Mouse (Mus musculus) c-Kit-negative CD71-positive TER-119-positive erythroid progenitor cells, embryonic 14.5 days (primary cell): Measurements from ENCODE around the gene Gtf2h4.
A peak's percentile ranks its signal among the peaks of the same experiment; 100 is the strongest.

Experiments
- DNase-seq: peaks from one replicate; pipeline ENCODE4 v3.0.0-alpha.2; 2013; ENCODE audit warnings: low read depth, low spot score

The Gtf2h4 gene

DNA sequence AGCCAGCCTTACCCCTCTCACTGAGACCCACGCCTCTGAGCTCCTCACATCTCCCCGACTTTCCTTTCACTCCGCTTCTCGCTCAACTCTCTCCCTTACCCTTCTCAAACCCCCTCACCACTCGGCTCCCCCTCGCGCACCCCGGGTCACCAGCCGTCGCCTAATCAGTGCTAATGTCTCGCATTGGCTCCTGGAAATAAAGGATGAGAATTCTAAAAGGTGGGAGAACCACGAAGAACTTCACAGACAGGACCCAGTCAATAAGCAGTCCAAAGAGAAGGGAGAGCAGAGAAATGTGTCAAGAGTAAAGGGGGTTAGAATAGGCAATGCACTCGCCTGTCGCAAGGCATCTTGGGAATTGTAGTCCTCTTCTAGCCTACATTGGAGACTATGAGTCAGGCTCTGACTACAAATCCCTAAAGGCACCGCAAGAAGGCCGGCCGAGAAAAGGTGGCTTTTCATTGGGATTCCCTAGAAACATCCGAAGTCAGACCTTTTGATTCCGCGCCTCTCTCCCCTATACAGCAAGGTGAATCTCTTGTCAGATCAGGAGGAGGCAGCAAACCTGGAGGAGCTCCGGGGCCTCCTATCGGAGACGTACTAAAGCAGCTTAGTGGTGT lies at the start of gene Gtf2h4:
Gene Gtf2h4 (minus strand): TSS at position 324 of the 620 bp plus-strand sequence.
- DNase-seq, result peak; percentile 82

DNA sequence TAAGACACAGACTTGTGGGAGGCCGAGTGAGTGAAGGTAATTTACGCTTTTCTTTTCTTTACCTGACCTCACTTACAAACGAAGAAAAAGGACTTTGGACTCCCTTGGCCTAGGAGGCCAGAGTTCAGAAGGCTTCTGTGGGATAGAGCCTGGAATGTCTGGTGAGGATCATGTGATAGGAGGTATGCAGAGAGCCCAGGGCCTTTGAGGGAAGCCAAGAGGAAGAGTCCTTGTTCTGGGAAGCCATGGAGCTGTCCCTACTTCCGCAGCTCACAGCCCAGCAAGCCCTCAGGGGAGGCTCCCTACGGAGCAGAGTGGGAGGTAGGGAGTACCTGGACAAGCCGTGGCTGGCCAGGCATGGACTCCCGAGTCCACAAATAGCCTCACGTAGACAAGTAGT lies 48.1 kb upstream of the Gtf2h4 start:
- no peak for DNase-seq

DNA sequence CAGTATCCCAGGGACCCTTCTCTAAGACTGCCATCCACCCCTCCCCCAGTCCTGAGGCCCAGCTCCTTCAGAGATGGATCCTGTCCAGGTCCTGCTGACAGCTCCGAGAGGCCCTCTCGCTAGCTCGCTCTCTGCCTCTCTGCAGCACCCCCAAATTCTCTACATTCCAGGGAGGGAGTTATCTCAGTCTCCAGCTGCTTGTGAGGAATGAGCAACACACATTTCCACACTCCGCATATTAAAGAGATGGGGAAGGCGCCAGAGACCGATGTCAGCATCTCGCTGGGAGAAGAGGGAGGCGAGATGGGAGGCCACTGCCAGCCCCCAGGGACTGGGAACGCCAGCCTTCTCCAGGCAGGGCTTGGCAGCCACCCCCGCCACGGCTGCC lies 46.8 kb upstream of the Gtf2h4 start:
- DNase-seq, result no peak

DNA sequence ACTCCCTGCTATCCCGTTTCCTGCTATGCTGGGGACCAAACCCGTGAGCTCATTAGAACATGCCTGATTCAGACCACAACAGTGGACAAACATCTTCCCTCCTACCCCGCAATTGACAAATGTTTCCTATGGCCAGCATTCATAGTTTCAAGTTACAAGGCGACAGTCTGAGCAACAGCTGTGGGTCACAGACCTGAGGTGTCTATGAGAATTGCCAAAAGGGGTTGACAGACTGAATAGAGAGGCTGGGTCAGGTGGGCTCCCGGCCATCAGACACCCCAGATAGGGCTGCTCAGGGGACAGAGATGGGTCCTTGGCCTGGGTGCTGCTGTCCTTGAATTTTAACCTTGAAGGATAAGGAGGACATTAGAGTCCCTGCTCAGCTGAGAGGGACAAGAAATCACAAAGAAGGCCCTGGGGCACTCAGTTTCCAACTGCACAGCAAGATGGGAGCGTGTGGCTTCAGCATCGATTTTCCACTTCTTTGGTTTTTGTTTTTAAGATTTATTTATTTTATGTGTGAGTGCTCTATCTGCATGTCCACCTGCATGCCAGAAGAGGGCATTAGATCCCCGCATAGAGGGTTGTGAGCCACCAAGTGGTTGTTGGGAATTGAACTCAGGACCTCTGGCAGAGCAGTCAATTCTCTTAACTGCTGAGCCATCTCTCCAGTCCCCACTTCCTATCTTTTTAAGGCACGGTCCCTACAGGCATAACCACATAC lies 46.2 kb upstream of the Gtf2h4 start:
- DNase-seq, result no peak

DNA sequence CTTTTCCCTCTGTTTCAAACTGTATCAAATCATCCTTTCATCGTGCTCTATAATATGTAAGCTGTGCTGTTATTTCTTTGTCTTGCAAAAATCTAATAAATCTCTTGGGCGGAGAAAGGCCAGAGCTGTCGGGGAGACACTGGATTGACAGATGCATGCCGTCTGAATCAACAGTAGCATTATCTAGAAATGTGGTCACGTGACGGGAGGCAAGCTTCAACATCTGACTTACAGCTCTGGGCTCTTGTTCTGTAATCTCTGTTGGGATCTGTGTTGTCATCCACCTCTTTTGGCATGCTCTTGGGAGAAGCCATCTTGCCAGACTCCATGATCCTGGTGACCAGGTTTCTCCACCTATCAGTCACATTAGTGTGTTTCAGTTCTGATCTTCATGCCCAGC lies 43.5 kb upstream of the Gtf2h4 start:
- DNase-seq, result no peak

DNA sequence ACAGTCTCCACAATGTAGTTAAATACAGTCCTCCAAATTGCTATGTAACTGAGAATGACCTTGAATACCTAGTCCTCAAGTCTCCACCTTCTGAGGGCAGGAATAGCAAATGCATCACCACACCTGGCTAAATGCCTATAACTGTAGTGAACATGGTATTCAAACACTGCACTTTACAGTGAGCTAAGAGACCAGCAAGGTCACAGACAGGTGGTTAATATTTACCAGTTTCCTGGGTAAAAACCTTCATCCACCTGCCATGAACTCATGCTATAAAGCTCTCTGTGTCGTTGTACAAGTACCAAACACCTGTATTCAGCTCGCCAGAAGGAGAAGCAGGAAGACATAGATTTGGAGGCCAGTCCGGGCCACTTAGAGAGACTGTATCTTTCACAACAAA lies 42.6 kb upstream of the Gtf2h4 start:
- no peak for DNase-seq

DNA sequence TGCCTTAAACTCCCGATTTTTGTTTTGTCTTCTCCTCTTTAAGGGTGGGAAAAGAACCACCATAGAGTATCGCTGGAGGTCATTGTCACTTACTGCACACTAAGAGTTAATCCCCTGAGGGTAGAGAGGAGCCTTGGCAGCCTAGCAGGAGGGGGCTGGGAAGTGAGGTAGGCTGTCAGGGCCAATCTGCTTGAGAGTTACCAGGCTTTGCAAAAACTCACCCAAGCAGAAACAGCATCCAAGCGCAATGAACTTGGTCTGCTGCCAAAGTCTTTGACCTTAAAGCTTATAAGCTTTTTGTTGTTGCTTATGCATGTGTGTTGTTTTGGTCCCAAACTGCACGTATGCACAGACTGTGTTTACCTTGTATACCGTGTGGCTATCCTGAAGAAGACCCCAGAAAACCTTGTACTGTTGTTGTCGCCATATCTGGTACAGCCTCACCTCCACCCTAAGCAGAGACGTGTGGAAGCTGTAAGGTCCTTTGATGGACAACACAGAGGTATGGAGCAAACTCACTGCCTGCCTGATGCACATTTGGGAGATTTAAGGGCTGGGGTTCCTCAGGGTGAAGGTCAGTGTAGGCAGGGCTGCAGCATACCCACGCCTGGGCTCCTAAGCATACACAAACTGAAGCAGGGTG lies 37.3 kb upstream of the Gtf2h4 start:
- no peak for DNase-seq

DNA sequence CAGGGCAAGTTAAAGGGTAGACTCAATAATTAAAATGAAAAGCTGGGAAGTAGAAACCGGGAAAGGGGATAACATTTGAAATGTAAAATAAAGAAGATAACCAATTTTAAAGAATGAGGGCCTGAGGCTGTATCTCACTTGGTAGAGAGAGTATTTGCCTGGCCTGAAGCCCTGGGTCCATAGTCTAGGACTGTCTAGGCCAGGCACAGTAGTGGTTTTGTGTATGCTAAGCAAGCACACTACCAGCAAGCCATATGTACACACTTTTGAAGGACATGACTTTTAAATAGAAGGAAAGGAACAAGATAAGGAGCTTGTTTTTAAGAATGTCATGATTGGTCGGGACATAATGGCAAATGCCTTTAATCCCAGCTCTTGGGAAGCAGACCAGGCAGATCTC lies 35.1 kb upstream of the Gtf2h4 start:
- no peak for DNase-seq

DNA sequence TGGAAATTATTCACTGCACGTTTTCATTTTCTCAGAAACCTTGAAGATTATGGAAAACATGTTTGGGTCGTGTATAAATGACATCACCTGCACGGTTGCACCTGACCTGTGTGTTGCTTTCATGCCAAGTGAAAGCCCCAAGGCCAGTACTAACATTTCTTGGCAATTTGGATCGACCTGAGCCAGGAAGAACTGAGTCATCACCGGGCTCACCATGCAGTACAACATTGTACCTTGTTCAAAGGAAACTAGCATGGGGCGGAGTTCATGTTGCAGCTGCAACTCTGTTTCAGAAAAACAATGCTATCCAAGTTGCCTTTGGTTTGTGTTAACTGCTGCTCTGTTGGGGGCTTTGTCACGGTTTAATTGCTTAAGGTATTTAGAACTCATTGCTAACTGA lies 34.4 kb upstream of the Gtf2h4 start:
- no peak for DNase-seq

DNA sequence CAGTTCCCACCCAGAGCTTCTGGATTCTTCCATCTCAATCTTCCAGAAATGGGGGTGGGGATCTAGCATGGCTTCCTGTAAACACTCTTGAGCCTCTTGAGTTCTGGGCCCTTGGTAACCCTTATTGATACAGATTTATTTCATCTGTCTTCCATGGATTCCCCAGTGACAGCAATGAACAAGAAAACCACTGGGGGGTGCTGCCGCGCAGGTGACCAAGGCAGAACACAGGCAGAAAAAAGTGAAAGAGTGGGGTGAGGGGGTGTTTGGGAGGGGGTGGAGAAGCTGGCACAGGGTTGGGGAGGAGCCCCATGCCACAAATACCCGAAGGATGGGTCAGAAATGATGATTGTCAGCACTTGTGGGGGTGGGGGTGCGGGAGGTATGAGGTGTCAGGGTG lies 32.3 kb upstream of the Gtf2h4 start:
- DNase-seq, result no peak

DNA sequence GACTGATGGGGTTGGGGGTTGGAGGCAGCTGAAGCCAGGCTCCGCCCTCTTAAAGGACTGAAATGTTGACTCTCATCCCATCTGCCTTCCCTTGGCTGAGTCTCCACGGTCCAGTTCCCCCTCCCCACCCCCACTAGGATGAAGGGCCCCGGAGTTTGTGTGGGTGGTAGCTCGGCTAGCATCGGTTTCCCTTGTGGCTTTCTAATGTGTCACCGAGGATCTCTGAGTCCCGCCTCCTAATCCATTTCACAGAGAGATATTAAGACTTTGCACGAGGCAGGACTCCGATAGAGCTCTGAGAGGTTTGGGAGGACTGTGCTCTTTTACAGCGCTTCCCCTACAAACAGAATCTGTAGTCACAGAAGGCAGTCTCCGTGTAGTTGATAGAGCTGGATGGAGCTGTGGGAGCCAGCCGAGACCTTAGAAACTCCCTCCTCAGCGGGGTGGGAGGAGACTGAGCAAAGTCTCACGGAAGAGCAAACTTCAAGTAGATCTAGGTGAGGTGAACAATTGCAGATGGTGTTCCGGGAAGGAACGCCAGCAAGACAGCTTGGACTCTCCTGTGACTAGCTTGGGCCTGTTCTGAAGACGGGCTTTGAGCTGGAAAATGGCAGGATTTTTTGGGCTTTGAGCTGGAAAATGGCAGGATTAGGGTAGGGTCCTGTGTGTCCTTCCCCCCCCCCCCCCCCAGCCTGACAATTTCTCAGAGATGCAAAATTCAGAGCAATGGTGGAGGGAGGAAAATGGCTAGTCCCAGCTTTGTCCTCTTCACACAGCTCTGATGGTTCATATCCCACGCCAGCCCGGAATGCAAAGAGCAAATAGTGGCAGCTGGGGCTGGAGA lies 31.3 kb upstream of the Gtf2h4 start, which contains the start of gene Ddr1:
Gene Ddr1 (minus strand): TSS at position 1 of the 844 bp plus-strand sequence.
- DNase-seq, result no peak

DNA sequence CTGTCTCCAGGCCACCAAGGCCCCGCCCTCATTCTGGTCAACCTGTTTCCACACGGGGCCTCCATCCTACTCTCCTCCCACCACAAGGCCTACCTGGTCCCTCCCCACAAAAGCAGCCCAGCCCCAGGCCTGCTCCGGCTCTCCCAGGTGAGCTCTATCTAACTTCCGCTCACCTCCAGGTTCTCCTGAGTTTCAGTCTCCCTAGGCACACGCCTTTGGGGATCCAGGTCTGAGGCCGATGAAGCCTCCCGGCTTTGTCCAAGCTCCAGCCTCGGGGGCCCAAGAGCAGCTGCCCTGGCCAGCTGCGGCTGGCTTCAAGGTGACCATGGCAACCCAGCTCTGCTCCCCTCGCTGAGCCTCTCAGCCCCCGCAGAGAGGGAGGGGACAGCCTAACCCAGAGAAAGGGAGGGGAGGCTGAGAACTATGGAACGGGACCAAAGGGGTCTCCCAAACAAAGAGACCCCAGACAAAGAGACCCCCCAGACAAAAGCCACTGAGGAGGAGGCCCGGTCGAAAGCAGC lies 30.3 kb upstream of the Gtf2h4 start:
- no peak for DNase-seq

DNA sequence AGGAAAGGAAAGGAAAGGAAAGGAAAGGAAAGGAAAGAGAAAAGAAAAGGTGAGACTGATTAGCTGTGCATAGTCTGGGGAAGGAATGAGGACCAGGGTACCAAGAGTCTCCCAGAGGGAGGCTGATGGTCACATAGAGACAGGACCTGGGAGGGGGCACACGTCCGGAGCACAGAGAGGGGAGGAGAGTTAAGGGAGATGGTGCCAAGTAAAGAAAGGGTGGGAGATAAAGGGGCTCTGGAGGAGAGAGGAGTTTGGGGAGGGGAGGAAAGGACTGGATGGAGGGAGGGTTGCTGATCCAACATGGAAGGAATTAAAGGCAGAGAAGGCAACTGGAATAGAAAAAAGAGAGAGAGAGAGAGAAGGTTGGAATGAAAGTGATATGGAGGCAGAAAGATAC lies 29.5 kb upstream of the Gtf2h4 start:
- no peak for DNase-seq

DNA sequence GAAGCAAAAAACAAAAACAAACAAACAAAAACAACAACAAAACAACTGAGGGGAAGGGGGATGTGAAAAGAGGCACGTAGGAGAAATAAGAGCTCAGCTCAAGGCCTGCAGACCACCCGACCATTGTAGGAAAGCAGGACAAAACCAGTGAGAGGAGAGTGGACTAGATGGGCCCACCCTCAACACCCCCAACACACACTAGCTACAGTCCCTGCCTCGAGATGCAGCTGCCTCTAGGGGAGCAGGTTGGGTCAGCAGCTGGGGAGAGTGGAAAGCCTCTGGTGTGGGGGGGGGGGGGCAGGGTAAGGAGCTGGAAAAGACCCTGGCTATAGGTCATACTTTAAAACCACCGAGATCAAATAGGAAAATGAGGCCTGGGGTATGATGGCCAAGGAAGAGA lies 29.1 kb upstream of the Gtf2h4 start:
- no peak for DNase-seq

DNA sequence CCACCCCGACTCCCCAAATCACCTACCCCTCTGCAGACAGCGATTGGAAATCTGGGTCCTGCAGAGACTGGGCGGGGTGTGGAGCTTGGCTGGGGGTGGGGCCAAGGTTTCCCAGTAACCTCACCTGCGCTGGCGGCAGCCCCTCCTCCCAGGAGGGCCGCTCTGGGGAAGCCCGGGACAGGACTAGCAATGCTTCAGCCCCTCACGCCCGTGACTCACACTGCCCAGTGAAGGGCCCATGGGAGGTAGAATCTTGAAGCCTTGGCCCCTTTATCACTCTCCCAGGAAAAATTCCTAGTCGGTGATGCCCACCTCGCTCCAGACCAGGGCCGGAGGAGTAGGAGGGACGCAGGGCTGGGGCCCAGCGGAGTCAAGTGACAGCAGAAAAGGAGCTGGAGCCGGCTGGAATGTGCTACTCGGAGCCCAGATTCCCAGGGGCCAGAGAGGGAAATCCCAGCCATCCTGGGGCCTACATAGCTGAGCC lies 28.5 kb upstream of the Gtf2h4 start:
- DNase-seq, result no peak

DNA sequence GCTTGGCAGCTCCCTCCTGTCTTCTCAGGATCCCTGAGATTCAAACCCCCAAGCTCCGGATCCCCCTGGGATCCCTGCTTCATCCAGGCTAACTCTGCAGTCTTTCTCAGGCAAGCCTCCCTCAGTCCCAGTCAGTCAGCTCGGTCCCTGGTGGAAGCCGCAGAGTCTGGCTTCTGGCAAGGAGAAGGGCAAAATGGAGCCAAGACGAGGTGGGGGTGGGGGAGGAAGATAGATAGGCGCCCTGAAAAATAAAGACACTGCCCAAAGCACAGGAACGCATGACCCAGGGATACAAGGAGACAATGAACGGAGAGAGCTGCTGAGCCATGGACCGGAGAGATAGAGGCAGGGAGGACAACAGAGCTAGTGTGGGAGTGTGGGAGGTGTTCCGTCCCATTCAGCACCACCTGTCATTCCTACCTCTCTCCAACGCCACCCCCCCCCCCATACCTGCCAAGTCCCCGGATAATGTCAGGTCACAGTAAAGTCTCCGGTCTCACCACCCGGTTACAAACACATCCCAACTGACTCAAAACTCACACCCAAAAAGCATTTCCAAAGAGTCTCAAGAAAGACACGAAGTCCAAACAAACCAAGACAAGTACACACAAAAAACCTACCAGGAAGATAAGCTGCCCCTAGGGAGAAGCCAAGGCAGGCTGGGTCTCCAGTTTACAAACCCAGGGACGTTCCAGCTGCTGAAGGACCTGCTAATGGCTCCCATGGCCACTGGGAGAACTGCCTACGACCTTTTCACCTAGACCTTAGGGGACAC lies 27.9 kb upstream of the Gtf2h4 start:
- no peak for DNase-seq

DNA sequence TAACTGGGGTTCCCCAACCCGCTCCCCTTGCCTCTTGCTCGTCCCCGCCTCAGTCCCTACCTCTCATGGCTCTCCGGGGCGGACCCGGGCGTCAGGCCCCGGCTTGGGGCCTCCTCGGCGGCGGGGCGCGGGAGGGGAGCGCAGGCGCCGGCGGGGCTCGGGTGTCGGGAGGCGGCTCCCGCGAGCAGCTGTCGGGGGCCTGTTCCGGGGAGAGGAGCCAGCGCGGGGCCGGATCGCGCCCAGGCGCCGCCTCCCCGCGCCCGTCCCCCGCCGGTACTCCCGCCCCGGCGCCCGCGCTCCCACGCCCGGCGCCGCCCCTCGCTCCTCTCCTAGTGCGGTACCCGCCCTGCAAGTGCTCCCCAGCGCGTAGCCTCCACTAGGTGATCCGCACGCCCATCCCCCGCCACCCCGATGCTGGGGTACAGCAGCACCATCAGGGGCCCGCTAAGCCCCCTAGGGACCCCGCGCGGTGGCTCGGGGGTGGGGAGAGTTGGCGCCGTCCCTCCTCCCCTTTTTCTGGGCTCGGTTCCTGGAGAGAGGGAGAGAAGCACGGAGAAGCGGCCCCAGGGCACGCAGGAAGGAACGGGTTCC lies 26.9 kb upstream of the Gtf2h4 start:
- no peak for DNase-seq

DNA sequence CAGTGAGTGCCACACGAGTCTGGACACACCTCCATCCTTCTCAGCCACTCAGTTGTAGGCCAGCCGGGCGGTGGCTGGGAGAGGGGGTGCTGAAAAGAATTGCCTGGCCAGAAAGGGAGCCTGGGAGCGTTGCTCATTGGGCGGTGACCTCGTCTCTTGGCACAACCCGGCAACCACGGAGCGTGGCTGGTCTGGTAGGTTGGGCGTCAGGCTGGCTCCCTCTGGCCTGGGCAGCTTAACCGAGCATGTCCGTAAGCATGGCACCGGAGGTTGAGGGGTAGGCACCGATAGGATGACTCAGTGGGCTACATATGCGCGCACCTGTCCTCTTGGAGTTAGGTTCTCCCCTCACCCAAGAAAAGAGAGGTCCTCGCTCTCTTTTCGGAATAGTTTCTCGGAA lies 26.4 kb upstream of the Gtf2h4 start:
- no peak for DNase-seq

DNA sequence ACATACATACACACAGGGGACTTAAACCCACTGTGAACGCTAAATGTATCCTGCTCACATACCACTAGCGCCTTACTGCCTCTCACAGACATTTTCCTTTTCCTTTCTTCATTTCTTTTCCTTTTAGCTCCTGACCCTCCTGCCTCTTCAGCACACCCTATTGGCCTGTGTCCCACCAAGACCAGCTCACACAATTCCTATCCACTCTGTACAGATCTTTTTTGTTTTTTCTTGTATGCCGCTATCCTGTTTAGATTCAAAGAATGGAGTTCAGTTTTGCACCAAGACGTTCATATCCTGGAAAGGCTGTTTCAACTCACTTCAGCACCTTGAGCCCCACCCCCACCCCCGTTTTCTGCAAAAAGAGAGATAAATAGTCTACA lies 25.0 kb upstream of the Gtf2h4 start:
- DNase-seq, result no peak

DNA sequence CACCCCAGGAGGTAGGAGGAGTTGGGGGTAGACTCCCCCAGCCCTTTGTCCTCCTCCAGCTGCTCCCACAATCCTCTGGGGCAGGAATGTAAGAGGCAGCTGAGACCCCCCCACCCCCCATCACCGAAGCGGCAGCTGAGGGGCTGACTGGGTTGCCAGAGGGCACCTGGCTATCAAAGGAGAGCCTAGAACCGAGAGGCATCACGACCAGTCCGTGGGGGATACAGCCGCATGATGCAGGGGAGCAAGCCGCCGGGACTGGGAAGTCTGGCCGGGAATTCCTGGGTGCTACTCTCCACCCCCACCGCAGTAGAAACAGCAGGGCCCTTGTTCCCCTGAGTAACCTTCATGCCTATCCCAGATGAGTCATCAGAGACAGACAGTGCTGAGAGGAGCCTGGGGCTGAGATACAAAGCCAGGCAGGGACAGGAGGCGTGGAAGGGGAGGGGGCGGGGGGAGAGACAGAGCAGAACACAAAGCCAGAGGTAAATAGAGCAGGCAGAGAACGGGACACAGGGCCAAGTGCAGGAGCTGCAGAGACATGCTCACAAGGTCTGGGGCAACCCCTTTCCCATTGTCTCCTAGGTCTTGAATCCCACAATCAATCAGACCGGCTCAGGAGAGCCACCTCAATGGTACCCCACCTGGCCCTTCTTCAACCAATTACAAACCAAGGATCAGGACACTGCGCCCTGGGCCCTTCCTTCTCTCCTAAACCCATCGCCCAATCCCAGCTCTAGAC lies 24.4 kb upstream of the Gtf2h4 start:
- DNase-seq, result no peak
